Mouse (Mus musculus): ENCODE measurements around the gene Cdk1. TPM values are rescaled to one million over a fixed set of nuclear protein-coding genes. Genes with fewer than 3 reads are reported as not detected.
"Not testable (repeated sequence)": the region's sequence is repeated elsewhere in the genome, so short reads cannot be mapped to it uniquely, and the experiment has no call there.

Cdk1 gene
- 1 to 10 TPM; 2.6 to 3.3 TPM for total RNA-seq (2021)
- long read RNA-seq, experiment 1, full-length matches to known transcripts: 1 of 1 reads
- long read RNA-seq, experiment 1, partial matches to known transcripts: 0 of 1 reads
- long read RNA-seq, experiment 1, other reads (novel, unspliced or antisense): 0 of 1 reads
- long read RNA-seq, experiment 2, partial matches to known transcripts: 1 of 2 reads
- long read RNA-seq, experiment 2, other reads (novel, unspliced or antisense): 1 of 2 reads

DNA sequence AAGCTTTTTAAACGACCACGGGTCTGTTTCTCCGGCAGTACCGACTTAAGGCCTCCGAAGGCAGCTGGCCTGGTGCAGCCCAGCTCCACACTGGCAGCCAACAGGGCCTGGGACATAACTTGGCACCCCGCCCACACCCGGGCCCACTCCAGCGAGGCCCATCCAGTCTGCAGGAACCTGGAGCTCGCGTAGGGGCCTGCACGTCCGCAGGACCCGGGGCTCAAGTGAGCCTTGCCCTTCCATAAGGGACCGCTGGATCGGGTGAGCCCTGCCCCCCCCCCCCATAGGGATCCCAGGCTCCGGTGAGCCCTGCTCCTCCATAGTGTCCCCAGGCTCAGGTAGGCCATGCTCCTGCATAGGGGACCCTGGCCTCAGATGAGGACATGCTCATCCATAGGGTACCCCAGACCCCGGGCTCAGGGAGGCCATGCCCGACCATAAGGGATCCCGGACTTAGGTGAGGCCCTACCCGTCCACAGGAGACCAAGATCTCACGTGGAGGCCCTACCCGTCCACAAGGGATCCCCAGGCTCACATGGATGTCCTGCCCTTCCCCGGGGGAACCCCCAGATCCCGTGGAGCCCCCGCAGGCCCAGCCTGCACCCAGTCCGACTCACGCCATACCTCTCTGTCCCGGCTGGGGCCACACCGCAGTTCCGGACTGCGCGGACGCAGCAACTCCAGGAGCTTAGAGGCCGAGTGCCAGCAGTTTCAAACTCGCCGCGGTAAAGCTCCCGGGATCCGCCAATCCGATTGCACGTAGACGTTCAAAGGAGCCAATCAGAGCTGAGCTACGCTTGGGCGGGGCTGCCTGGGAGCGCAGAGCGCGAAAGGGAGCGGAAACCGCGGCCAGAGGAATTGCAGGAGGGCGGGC is at the start of gene Cdk1:
Cdk1 (minus strand) TSS at position 727 of the 874 bp plus-strand sequence.
- DNase-seq (ENCODE audit: low spot score in 2 of 2): peak; percentile 94 to 96
- intact Hi-C loops (cut with DNase I): no loop called here

DNA sequence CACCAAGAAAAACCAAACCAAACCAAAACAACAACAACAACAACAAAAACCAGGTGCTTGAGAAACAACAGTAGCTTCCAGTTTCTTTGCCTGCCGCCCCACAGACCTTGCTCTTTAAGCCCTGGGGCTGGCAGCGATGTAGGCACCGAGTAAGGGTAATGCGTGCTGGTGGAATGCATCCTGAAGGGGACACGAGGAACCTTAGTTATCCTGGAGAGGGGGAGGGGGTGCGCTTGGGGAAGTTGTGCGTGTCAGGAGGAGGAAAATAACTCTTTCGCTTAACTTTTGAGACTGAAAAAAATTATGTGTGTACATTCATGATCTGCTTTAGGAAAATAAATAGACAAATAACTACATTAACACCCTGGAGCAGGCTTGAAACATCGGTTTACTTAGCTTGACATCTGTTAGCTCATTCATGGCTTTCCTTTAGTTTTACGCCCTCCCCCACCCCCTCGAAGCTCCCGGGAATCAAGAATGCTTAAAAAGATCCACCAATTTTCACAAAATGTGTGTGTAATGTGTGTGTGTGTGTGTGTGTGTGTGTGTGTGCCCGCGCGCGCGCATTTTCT is 47.2 kb upstream of the Cdk1 start:
- no peak for DNase-seq (ENCODE audit: low spot score in 2 of 2)
- intact Hi-C loops (cut with DNase I): no loop called here

DNA sequence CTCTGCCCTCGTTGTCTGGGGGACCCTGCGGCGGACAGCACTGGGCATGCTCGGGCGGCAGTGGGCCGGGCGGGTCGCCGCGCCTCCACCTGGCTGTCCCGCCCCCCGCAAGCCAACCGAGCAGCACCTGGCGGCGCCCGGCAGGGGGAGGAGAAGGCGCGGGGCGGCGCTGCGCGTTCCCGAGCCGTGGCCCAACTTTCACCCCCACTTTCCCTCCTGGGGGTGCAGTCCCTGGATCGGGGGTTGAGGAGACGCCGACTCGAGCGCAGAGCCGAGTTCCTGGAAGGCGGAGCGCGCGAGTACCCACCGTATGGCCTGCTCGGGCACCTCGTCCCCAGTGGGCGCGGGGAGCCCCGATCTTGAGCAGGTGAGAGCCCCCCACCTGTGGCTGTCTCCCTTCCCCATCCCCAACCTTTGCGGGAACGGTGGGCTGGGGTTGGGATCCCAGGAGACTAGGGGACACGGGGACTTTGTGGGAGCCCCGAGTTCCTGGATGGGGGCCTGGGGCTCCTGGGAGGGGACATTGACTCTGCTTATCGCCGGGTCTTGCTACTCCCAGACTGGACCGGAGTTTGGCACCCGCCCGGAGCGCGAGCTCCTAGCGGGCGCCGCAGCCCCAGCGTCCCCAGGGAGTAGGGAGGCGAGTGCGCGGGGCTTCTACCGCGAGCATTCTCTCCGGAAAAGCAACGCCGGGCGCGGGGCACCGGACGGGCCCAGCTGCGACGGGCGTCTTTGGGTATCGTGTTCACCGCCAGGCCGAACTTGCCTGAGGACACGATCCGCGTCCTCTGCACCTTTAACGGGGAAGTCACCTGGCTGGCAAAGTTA is 46.2 kb upstream of the Cdk1 start, which contains the start of gene Ank3:
Ank3 (plus strand) TSS at position 11 of the 828 bp plus-strand sequence.
- DNase-seq (ENCODE audit: low spot score in 2 of 2): no peak
- intact Hi-C loops (cut with DNase I): no loop called here

DNA sequence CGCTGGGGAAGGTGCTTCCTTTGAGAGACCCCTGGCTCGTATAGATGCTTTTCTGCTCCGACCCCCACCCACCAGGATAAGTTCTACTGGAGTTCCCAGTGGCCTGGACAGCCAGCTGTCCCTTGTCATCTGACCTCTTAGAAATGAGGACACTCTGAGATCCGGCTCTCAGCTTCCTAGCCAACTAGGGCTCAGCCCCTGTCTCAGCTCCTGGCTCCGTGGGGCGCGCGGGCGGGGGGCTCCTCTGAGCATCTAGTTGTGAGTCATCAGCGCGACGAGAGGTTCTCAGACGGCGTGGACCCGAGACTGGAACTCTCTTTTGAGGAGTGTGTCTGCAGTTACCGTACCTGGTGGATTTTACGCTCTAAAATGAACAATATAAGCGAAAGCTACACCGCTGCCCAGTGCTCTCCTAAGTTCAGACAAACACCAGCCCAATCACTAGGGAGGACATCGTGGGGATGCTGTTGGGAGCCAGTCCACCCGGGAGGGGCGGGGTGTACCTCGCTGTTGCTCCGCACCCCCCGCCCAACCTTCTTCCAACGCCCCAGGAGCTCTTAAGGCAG is 45.5 kb upstream of the Cdk1 start:
- intact Hi-C loops (cut with DNase I): no loop called here
- no peak for DNase-seq (ENCODE audit: low spot score in 2 of 2)

DNA sequence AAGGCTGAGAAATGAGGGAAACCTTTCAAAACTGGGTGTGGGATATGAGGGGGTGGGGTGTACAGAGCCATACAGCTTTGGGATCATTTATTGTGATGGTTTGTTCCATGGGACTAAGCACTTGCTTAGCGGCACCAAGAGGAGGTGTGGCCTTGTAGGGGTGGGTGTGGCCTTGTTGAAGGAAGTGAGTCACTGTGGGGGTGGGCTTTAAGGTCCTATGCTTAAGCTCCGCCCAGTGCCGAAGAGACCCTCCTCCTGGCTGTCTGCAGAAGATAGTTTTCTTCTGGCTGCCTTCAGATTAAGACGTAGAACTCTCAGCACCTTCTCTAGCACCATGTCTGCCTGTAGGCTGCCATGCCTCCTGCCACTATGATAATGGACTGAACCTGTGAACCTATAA is 36.8 kb upstream of the Cdk1 start:
- intact Hi-C loops (cut with DNase I): no loop called here
- DNase-seq (ENCODE audit: low spot score in 2 of 2): no peak

DNA sequence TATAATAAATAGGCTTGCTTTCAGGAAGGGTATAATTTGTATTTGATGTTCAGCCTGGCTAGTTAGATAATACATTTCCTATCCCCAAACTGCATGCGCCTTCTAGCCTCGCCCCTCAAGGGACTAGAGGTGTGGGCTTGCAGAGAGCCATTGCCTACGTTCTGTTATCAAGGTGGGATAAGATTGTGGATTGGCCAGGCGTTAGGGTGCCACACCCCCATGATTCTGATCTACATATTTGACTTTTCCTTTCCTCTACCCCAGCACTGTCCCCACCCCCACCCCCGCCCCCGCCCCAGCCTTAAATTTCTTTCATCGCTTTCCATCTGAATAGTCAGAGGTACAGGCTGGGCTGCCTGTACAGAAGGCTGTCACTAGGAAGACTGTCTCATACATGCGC is 34.0 kb upstream of the Cdk1 start:
- intact Hi-C loops (cut with DNase I): no loop called here
- DNase-seq (ENCODE audit: low spot score in 2 of 2): no peak

DNA sequence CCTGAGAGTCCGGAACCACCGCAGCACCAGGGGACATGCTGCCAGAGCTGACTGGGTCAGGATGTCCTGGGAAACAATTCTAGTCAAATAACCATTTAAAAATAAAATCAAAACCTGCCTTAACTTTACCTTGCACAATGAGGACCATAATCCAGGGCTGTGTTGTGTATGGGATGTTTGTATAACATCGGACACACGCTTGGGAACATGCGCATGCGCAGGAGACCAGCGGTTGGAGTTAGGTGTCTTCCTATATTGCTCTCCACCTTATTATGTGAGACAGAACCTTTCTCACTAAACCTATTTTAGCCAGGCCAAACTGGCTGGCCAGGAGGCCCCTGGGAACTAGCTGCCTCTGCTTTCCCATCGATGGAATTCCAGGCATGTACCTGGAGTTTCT is 32.4 kb upstream of the Cdk1 start:
- intact Hi-C loops (cut with DNase I): no loop called here
- no peak for DNase-seq (ENCODE audit: low spot score in 2 of 2)

DNA sequence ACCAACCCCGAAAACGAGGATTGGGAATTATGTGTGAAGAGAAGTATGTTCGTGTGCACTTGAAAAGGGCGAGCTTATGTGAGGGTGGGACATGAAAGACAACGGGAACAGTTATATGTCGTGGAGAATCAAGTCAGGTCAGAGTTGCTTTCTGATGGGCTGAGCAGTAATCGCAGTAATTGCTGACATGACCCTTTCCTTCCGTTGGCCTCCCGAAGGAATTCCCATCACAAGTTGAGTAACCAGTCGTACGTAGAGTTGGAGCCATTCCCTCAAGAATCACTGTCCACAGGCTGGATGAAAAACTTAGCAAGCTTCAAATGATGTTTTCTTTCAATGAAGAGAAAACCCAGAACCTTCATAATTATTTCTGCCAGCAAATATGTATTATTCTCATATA is 31.9 kb upstream of the Cdk1 start:
- no peak for DNase-seq (ENCODE audit: low spot score in 2 of 2)
- intact Hi-C loops (cut with DNase I): no loop called here

DNA sequence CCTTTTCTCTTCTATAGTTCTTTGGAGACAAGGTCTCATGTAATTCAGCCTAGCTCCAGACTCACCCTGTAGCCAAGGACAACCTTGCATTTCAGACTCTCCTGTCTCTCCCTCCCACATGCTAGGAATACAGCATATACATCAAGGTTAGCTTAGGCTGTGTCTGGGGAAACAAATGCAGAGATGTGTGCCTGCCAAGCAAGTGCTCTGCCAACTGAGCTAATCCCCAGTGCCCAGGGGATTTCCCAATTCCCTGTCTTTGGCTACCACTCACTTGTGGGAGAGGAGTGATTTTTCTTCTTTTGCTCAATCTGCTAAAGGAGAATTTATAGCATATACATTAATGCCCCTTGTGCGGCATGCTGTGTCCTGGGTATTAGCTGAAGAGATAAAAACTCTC is 30.4 kb upstream of the Cdk1 start:
- intact Hi-C loops (cut with DNase I): no loop called here
- no peak for DNase-seq (ENCODE audit: low spot score in 2 of 2)

DNA sequence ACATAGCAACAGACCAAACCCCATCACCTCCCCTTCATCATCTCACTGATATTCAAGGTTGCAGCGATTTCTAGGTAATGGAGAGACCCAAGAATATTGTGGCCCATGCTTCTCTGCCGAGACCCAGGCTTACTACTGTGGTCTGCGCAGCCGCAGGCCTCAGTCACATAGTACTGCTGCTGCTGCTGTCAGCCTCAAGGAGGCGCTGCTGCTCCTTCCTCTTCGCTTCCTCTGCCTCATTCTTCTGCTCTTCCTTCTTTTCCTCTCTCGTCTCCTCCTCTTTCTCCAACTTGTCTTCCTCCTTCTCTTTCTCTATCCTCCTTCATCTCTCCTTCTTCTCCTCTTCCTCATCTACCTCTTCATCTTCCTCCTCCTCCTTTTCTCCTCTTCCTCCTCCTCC is 22.4 kb upstream of the Cdk1 start:
- intact Hi-C loops (cut with DNase I): no loop called here
- DNase-seq (ENCODE audit: low spot score in 2 of 2): no peak

DNA sequence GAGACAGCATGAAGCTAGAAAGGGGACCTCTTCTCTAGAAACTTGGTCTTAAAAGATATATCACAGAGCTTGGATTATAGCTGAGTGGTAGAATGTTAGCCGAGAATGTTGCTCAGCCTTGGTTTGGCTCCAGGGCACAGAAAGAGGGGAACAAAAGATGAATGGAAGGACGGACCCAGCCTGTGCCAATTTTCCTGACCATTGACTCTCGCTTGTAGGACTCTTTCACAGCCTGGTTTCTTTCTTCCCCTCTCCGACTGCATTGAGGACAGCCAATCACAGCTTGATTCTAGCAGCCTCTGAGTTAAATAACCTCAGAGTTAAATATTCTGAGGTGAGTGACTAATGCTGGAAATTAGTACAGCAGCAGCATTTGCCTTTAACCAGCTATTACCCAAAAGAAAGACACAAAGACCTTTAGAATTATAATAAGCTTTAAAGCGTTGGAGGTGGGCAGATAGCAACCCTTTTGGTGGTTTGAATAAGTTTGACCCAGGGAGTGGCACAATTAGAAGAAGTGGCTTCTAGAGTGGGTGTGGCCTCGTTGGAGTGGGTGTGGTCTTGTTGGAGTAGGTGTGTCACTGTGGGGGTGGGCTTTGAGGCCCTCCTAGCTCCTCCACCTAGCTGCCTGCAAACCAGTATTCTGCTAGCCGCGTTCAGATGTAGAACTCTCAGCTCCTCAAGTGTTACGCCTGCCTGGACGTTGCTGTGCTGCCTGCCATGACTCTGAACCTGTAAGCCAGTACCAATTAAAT is 21.2 kb upstream of the Cdk1 start:
- no peak for DNase-seq (ENCODE audit: low spot score in 2 of 2)
- intact Hi-C loops (cut with DNase I): no loop called here

DNA sequence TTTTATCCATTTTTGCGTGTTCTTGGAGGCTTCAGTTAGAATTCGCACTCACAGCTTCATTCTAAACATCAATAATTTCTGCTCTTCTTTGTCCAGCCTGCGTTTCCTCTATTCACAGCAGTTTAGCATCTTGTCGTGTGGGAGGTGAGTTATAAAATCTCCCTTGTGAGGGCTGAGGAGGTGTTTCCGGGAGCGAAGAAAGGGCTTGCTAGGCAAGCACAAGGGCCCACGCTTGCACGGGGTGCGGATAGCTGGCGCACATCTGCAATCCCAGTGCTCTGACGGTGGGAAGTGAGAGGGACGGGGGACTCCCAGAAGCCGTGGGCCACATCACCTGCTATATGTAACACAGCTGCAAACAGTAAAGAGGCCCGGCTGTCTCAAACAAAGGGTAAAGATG is 19.3 kb upstream of the Cdk1 start:
- intact Hi-C loops (cut with DNase I): no loop called here
- no peak for DNase-seq (ENCODE audit: low spot score in 2 of 2)

DNA sequence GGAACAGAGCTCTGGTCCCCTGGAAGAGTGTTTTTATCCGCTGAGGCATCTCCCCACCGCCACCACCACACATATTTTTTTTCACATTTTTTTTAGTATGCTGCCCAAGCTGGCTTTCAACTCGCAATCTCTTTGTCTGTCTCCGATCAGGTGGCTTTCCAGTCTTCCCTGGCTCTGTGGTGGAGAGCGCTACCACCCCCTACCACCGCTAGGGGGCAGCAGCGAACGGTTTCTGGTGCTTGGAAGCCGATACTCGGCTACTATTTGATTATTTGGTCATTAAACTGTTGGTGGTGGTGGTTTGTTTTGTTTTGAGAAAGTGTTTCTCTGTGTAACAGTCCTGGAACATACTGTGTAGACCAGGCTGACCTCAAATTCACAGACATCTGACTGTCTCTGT is 18.7 kb upstream of the Cdk1 start:
- peak in 1 of 2 experiments; percentile 34 for DNase-seq (ENCODE audit: low spot score in 2 of 2)
- intact Hi-C loops (cut with DNase I): no loop called here

DNA sequence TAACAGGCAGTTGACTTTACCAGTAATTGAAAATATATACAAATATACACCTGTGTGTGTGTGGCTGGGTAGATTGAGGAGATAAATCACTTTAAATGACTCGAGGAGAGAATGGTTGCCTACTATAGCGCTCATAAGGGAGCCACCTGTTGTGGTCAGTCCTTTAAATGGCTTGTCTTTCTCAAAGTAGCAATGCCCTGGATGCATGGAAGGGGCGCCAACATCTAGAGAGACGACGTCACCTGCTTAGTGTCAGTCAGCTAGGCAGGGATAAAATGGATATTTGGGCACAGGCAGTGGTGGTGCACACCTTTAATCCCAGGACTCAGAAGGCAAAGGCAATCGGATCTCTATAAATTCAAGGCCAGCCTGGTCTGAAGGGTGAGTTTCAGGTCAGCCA is 16.6 kb upstream of the Cdk1 start:
- intact Hi-C loops (cut with DNase I): loop anchor here (10.0 kb wide), 1 partner anchor 285 kb away; no protein-coding TSS in a partner anchor
- no peak for DNase-seq (ENCODE audit: low spot score in 2 of 2)

DNA sequence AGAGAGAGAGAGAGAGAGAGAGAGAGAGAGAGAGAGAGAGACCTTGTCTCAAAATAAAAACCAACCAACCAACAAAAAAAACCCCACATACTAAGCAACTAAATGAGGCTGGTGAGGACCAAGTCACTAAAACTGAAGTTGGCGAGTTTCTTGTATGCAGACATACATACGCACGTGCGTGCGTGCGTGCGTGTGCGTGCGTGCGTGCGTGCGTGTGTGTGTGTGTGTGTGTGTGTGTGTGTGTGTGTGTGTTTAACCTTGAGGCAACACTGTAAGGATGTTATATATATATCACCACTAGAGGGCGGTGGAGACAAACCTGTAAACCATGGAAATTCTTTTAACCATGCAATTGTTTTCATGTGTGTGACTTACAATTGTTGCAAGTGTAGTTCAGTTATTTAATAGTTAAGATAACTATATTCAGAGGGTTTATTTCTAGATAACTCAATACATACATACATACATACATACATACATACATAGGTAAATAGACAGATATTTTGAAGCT is 14.2 kb upstream of the Cdk1 start:
- intact Hi-C loops (cut with DNase I): loop anchor here (10.0 kb wide), 1 partner anchor 288 kb away; no protein-coding TSS in a partner anchor

DNA sequence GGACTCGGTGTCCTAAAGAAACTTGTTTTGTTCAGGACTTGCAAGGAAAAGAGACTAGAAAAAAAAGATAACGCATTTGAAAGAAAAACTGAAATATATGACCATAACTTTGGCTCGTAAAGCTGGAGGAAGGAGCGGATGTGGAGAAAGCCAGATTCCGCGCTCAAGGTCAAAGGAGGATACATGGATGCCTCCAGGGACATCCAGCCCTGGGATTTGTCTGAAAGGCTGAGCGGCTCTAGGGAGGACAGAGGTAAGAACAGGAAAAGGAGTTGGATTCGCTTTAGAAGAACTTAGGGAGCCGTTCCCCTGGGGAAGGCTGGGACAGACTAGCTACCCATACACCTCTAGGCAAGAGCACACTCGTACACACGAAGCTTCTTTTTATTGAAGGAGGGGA is 13.5 kb upstream of the Cdk1 start:
- intact Hi-C loops (cut with DNase I): loop anchor here (10.0 kb wide), 1 partner anchor 289 kb away; no protein-coding TSS in a partner anchor
- DNase-seq (ENCODE audit: low spot score in 2 of 2): no peak

More for the DNA sequence above, 14.2 kb upstream of the Cdk1 start:
- DNase-seq (ENCODE audit: low spot score in 2 of 2): peak; percentile 17 to 74

DNA sequence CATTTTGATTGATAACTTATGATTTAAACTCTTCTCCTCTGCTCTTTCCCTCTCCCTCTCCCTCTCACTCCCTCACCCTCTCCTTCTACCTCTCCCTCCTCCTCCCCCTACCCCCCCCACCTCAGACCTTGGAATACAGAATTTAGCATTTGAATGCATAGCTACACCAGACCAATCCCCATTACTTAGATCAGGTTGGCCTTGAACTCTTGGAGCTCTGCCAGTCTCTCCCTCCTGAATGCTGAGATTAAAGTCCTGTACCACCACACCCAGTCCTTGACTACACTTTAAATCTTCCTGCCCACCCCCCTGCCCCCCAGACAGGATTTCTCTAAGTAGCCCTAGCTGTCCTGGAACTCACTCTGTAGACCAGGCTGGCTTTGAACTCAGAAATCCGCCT is 6.9 kb upstream of the Cdk1 start:
- intact Hi-C loops (cut with DNase I): loop anchor here (10.0 kb wide), 1 partner anchor 295 kb away; no protein-coding TSS in a partner anchor

DNA sequence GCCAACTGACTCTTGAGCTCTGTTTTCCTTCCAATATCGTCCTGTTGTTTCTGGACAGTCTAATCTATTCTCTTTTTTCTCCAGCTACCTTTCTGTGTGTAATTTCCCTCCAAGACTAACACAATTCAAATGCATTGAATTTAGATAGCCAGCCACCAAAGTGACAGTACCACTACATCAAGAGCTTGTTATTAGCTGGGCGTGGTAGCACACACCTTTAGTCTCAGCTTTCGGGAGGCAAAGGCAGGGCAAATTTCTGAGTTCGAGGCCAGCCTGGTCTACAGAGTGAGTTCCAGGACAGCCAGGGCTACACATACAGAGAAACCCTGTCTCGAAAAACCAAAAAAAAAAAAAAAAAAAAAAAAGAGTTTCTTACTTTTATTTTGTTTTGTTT is 345 bp upstream of the Cdk1 start:
- intact Hi-C loops (cut with DNase I): not testable (repeated sequence)

More for the DNA sequence above, 6.9 kb upstream of the Cdk1 start:
- no peak for DNase-seq (ENCODE audit: low spot score in 2 of 2)

More for the DNA sequence above, 345 bp upstream of the Cdk1 start:
- not testable (repeated sequence) for DNase-seq (ENCODE audit: low spot score in 2 of 2)
